Mouse (Mus musculus) liver, embryonic 14.5 days (tissue): ENCODE data around the gene Ifnb1. TPM values are rescaled to one million over a fixed set of nuclear protein-coding genes. Genes with fewer than 3 reads are reported as not detected.

Experiments
- ATAC-seq: fragments of 200-750 bp; cut with Nextera tagmentation; 2 replicates; pipeline ENCODE4 v1.8.0; 2017; ENCODE audit warnings: moderate number of reproducible peaks, mild to moderate bottlenecking, moderate library complexity; ENCODE audit not compliant: insufficient read depth
- DNase-seq, 3 experiments: peaks; one replicate each; pipeline ENCODE4 v3.0.0-alpha.2; 2012 to 2013; ENCODE audit warnings: low read depth in 3 of 3, low spot score in 3 of 3
- H3K27ac ChIP-seq: fragments of 300-500 bp; sonication (generic); 2 replicates; pipeline ENCODE4 v1.5.1; 2014; ENCODE audit warnings: moderate library complexity, mild to moderate bottlenecking, control low read depth, inconsistent platforms
- H3K27me3 ChIP-seq: fragments of 300-500 bp; sonication (generic); 2 replicates; pipeline ENCODE4 v1.6.1; 2014; ENCODE audit warnings: mild to moderate bottlenecking, low read length, moderate library complexity; ENCODE audit not compliant: control insufficient read depth, insufficient read depth
- H3K36me3 ChIP-seq: fragments of 300-500 bp; sonication (generic); replicated peaks from 2 replicates; pipeline ENCODE4 v1.6.1; 2014; ENCODE audit warnings: low read depth; ENCODE audit not compliant: control insufficient read depth, insufficient read depth
- H3K4me1 ChIP-seq, 2 experiments: fragments of 200-500 bp in 1 of 2; fragments of 300-500 bp in 1 of 2; sonication (generic) in 1 of 2; replicated peaks; 2 replicates each; pipeline ENCODE4 v1.6.1; 2012 to 2014; ENCODE audit warnings: antibody characterized with exemption in 1 of 2, inconsistent platforms in 1 of 2, low read length in 1 of 2; ENCODE audit not compliant: control insufficient read depth in 2 of 2, insufficient read depth in 2 of 2
- H3K4me2 ChIP-seq: fragments of 300-500 bp; sonication (generic); 2 replicates; pipeline ENCODE4 v1.6.1; 2014; ENCODE audit warnings: low read depth, mild to moderate bottlenecking, control low read depth, moderate library complexity
- H3K4me3 ChIP-seq, 2 experiments: fragments of 200-500 bp in 1 of 2; fragments of 300-500 bp in 1 of 2; sonication (generic) in 1 of 2; 2 replicates each; pipeline ENCODE4 v1.5.1; 2012 to 2014; ENCODE audit warnings: low read depth in 2 of 2, low read length in 2 of 2, mild to moderate bottlenecking in 2 of 2, control low read depth in 1 of 2, inconsistent platforms in 1 of 2, moderate library complexity in 1 of 2; ENCODE audit not compliant: insufficient read depth in 1 of 2
- H3K9ac ChIP-seq: fragments of 300-500 bp; sonication (generic); replicated peaks from 2 replicates; pipeline ENCODE4 v1.6.1; 2014; ENCODE audit warnings: mild to moderate bottlenecking, control low read depth, moderate library complexity
- H3K9me3 ChIP-seq: fragments of 300-500 bp; sonication (generic); 2 replicates; pipeline ENCODE4 v1.6.1; 2016; ENCODE audit warnings: low read length, mixed read lengths; ENCODE audit not compliant: control insufficient read depth
- CTCF ChIP-seq: IDR thresholded peaks from 2 replicates; pipeline ENCODE4 v1.5.1; 2016; ENCODE audit warnings: antibody characterized with exemption, low read depth, control low read depth
- EP300 ChIP-seq: IDR thresholded peaks from 2 replicates; pipeline ENCODE4 v1.6.1; 2016; ENCODE audit warnings: antibody characterized with exemption, low read depth
- WGBS: fragments of 180-500 bp; shearing (Covaris S2); extraction: QIAGEN DNeasy Blood & Tissue Kit; methylation state at CpG from one replicate; pipeline ENCODE4 v1.1.7; 2014; ENCODE audit not compliant: insufficient replicate concordance; 5-methylcytosine and 5-hydroxymethylcytosine counted together
- polyA plus RNA-seq, 2 experiments: library from polyadenylated mRNA; depleted of rRNA in 1 of 2; stranded (reverse) in 1 of 2; unstranded in 1 of 2; fragments of >200 nt; fragmentation: Nextera tagmentation in 1 of 2; extraction: Ambion mirVana in 1 of 2; gene quantifications; 2 replicates each; pipeline versions ENCODE4 v1.2.1 to v1.2.3; 2012 to 2014

Gene Ifnb1
- polyA plus RNA-seq, 2 experiments, result not detected

- H3K27ac ChIP-seq, result no peak overlapping the region
- H3K9ac ChIP-seq, result no peak overlapping the region
- no peak for DNase-seq
- 47% methylated on average over 4 of the region's 4 CpGs for WGBS
- no peak for ATAC-seq
- no peak overlapping the region for H3K4me3 ChIP-seq
- no peaks in the 10 kb centered on the region for H3K4me1 ChIP-seq
- no peak overlapping the region for H3K4me2 ChIP-seq
- no peaks in the 10 kb centered on the region for H3K36me3 ChIP-seq
- TF ChIP-seq EP300 (no peak), CTCF (no peak)
- no peaks in the 10 kb centered on the region for H3K9me3 ChIP-seq
- no peaks in the 10 kb centered on the region for H3K27me3 ChIP-seq
Observed at GRCm38 (mm10) chr4:88476511-88477210, 45.9 kb downstream of the Ifnb1 start.

- WGBS, result 54% methylated on average over 3 of the region's 3 CpGs
- Histone ChIP-seq H3K9ac (no peak overlapping the region), H3K4me1 (no peaks in the 10 kb centered on the region), H3K36me3 (no peaks in the 10 kb centered on the region), H3K9me3 (no peaks in the 10 kb centered on the region), H3K4me2 (no peak overlapping the region), H3K4me3 (no peak overlapping the region), H3K27ac (no peak overlapping the region), H3K27me3 (no peaks in the 10 kb centered on the region)
- ATAC-seq, result no peak
- TF ChIP-seq CTCF (no peak), EP300 (no peak)
- DNase-seq, result no peak
Observed at GRCm38 (mm10) chr4:88476084-88476483, 46.5 kb downstream of the Ifnb1 start.

Other genes starting within 250 kb of the Ifnb1 start
- 1.0 and 1.2 TPM in 2 replicates for gene Hacd4, start 83.8 kb downstream of the Ifnb1 start, polyA plus RNA-seq (2012; rRNA removed)
- 4.6 and 5.7 TPM in 2 replicates for gene Hacd4, start 83.8 kb downstream of the Ifnb1 start, polyA plus RNA-seq (2014; fragmentation: Nextera tagmentation; extraction: Ambion mirVana)
- gene Ifna15, start 35.5 kb upstream of the Ifnb1 start, polyA plus RNA-seq (2012; rRNA removed), result not detected in 2 replicates
- gene Ifna15, start 35.5 kb upstream of the Ifnb1 start, polyA plus RNA-seq (2014; fragmentation: Nextera tagmentation; extraction: Ambion mirVana), result not detected in 2 replicates
- not detected in 2 replicates for gene Ifna14, start 49.0 kb upstream of the Ifnb1 start, polyA plus RNA-seq (2012; rRNA removed)
- gene Ifna14, start 49.0 kb upstream of the Ifnb1 start, polyA plus RNA-seq (2014; fragmentation: Nextera tagmentation; extraction: Ambion mirVana), result not detected in 2 replicates
- not detected in 2 replicates for gene Ifna9, start 69.6 kb upstream of the Ifnb1 start, polyA plus RNA-seq (2012; rRNA removed)
- not detected in 2 replicates for gene Ifna9, start 69.6 kb upstream of the Ifnb1 start, polyA plus RNA-seq (2014; fragmentation: Nextera tagmentation; extraction: Ambion mirVana)
- gene Ifna12, start 80.6 kb upstream of the Ifnb1 start, polyA plus RNA-seq (2012; rRNA removed), result not detected in 2 replicates
- not detected in 2 replicates for gene Ifna12, start 80.6 kb upstream of the Ifnb1 start, polyA plus RNA-seq (2014; fragmentation: Nextera tagmentation; extraction: Ambion mirVana)
- not detected in 2 replicates for gene C87499, start 111.6 kb upstream of the Ifnb1 start, polyA plus RNA-seq (2012; rRNA removed)
- not detected in 2 replicates for gene C87499, start 111.6 kb upstream of the Ifnb1 start, polyA plus RNA-seq (2014; fragmentation: Nextera tagmentation; extraction: Ambion mirVana)
- not detected in 2 replicates for gene Ifna13, start 121.7 kb upstream of the Ifnb1 start, polyA plus RNA-seq (2012; rRNA removed)
- not detected in 2 replicates for gene Ifna13, start 121.7 kb upstream of the Ifnb1 start, polyA plus RNA-seq (2014; fragmentation: Nextera tagmentation; extraction: Ambion mirVana)
- not detected in 2 replicates for gene Ifna16, start 154.2 kb upstream of the Ifnb1 start, polyA plus RNA-seq (2012; rRNA removed)
- not detected in 2 replicates for gene Ifna16, start 154.2 kb upstream of the Ifnb1 start, polyA plus RNA-seq (2014; fragmentation: Nextera tagmentation; extraction: Ambion mirVana)
- gene Ifna2, start 161.1 kb upstream of the Ifnb1 start, polyA plus RNA-seq (2012; rRNA removed), result not detected in 2 replicates
- gene Ifna2, start 161.1 kb upstream of the Ifnb1 start, polyA plus RNA-seq (2014; fragmentation: Nextera tagmentation; extraction: Ambion mirVana), result not detected in 2 replicates
- not detected in 2 replicates for gene Ifnab, start 168.6 kb upstream of the Ifnb1 start, polyA plus RNA-seq (2012; rRNA removed)
- not detected in 2 replicates for gene Ifnab, start 168.6 kb upstream of the Ifnb1 start, polyA plus RNA-seq (2014; fragmentation: Nextera tagmentation; extraction: Ambion mirVana)
- gene Gm26566, start 199.0 kb upstream of the Ifnb1 start, polyA plus RNA-seq (2012; rRNA removed), result 0.08 and 0.13 TPM in 2 replicates
- 0.24 and 0.43 TPM in 2 replicates for gene Gm26566, start 199.0 kb upstream of the Ifnb1 start, polyA plus RNA-seq (2014; fragmentation: Nextera tagmentation; extraction: Ambion mirVana)
- gene Klhl9, start 199.7 kb upstream of the Ifnb1 start, polyA plus RNA-seq (2012; rRNA removed), result 6.4 and 9.1 TPM in 2 replicates
- 26.5 and 28.1 TPM in 2 replicates for gene Klhl9, start 199.7 kb upstream of the Ifnb1 start, polyA plus RNA-seq (2014; fragmentation: Nextera tagmentation; extraction: Ambion mirVana)
- gene Gm13271, start 232.1 kb upstream of the Ifnb1 start, polyA plus RNA-seq (2012; rRNA removed), result not detected in 2 replicates
- gene Gm13271, start 232.1 kb upstream of the Ifnb1 start, polyA plus RNA-seq (2014; fragmentation: Nextera tagmentation; extraction: Ambion mirVana), result not detected in 2 replicates
- 0.02 TPM in 1 of 2 replicates, not detected in the other for gene Gm13283, start 237.3 kb upstream of the Ifnb1 start, polyA plus RNA-seq (2012; rRNA removed)
- gene Gm13283, start 237.3 kb upstream of the Ifnb1 start, polyA plus RNA-seq (2014; fragmentation: Nextera tagmentation; extraction: Ambion mirVana), result 0.15 TPM in 1 of 2 replicates, not detected in the other